Mouse (Mus musculus) CH12.LX (cell line): ENCODE results near the gene Tmprss6. TPM values are rescaled to one million over a fixed set of nuclear protein-coding genes. Genes with fewer than 3 reads are reported as not detected.

Experiments used
- DNase-seq: peaks from one replicate; pipeline ENCODE4 v3.0.0-alpha.2; 2013; ENCODE audit errors: extremely low read depth
- H3K27ac ChIP-seq: 2 replicates; pipeline ENCODE4 v1.5.1; 2012; ENCODE audit warnings: low read depth, mild to moderate bottlenecking, control low read depth, moderate library complexity; ENCODE audit not compliant: insufficient read depth
- H3K27me3 ChIP-seq: replicated peaks from 2 replicates; pipeline ENCODE3; 2012; ENCODE audit warnings: inconsistent platforms
- H3K36me3 ChIP-seq, 2 experiments: replicated peaks in 1 of 2; 2 replicates each; pipeline versions ENCODE3 to v1.6.1; 2012; ENCODE audit warnings: inconsistent platforms in 1 of 2, low read length in 1 of 2, mild to moderate bottlenecking in 1 of 2, mixed read lengths in 1 of 2, moderate library complexity in 1 of 2; ENCODE audit not compliant: control insufficient read depth in 1 of 2, insufficient read depth in 1 of 2
- H3K4me1 ChIP-seq, 2 experiments: 2 replicates each; pipeline ENCODE4 v1.6.1; 2012; ENCODE audit warnings: inconsistent platforms in 1 of 2, moderate library complexity in 1 of 2; ENCODE audit not compliant: insufficient read depth in 2 of 2, control insufficient read depth in 1 of 2
- H3K4me2 ChIP-seq: 2 replicates; pipeline ENCODE4 v1.6.1; 2012; ENCODE audit warnings: low read depth, mild to moderate bottlenecking, control low read depth; ENCODE audit not compliant: poor library complexity, insufficient read depth, severe bottlenecking
- H3K4me3 ChIP-seq, 3 experiments: fragments of 150-350 bp in 1 of 3; sonication (generic) in 1 of 3; replicated peaks in 1 of 3; 2 replicates each; pipeline versions ENCODE3 to v1.5.1; 2011 to 2012; ENCODE audit warnings: low read depth in 2 of 3, low read length in 2 of 3, mild to moderate bottlenecking in 2 of 3, moderate library complexity in 2 of 3, control low read depth in 1 of 3, improper control_type of control experiment in 1 of 3, inconsistent platforms in 1 of 3, mixed read lengths in 1 of 3; ENCODE audit not compliant: poor library complexity in 1 of 3
- H3K79me2 ChIP-seq: replicated peaks from 2 replicates; pipeline ENCODE4 v1.6.1; 2012; ENCODE audit warnings: mild to moderate bottlenecking, moderate library complexity; ENCODE audit not compliant: control insufficient read depth, poor library complexity, insufficient read depth, severe bottlenecking; ENCODE audit errors: extremely low read depth
- H3K9ac ChIP-seq: 2 replicates; pipeline ENCODE4 v1.6.1; 2012; ENCODE audit warnings: low read depth, mild to moderate bottlenecking, control low read depth, moderate library complexity; ENCODE audit not compliant: insufficient read depth
- H3K9me3 ChIP-seq: replicated peaks from 2 replicates; pipeline ENCODE3; 2012; ENCODE audit warnings: low read length, inconsistent platforms, mixed read lengths
- BHLHE40 ChIP-seq: IDR thresholded peaks from 2 replicates; pipeline ENCODE4 v1.6.1; 2011; ENCODE audit warnings: mild to moderate bottlenecking, low read depth, low read length, improper control_type of control experiment
- CHD1 ChIP-seq: IDR thresholded peaks from 2 replicates; pipeline ENCODE4 v1.6.1; 2012; ENCODE audit warnings: low read depth, low read length, improper control_type of control experiment, inconsistent platforms
- CHD2 ChIP-seq: IDR thresholded peaks from 2 replicates; pipeline ENCODE4 v1.6.1; 2011; ENCODE audit warnings: low read length, improper control_type of control experiment
- CTCF ChIP-seq, 2 experiments: IDR thresholded peaks in 1 of 2; conservative IDR thresholded peaks in 1 of 2; 2 replicates each; pipeline ENCODE4 v1.5.1; 2011 to 2012; ENCODE audit warnings: low read depth in 2 of 2, low read length in 2 of 2, improper control_type of control experiment in 1 of 2, inconsistent platforms in 1 of 2, mild to moderate bottlenecking in 1 of 2, moderate library complexity in 1 of 2
- ELF1 ChIP-seq: IDR thresholded peaks from 2 replicates; pipeline ENCODE4 v1.6.1; 2014; ENCODE audit warnings: low read depth, mild to moderate bottlenecking, inconsistent platforms, low read length, improper control_type of control experiment
- EP300 ChIP-seq: IDR thresholded peaks from 2 replicates; pipeline ENCODE4 v1.6.1; 2011; ENCODE audit warnings: low read length, improper control_type of control experiment
- GABPA ChIP-seq: IDR thresholded peaks from 2 replicates; pipeline ENCODE4 v1.6.1; 2012; ENCODE audit warnings: low read depth, low read length, improper control_type of control experiment, inconsistent platforms; ENCODE audit not compliant: insufficient replicate concordance
- IRF4 ChIP-seq: IDR thresholded peaks from 2 replicates; pipeline ENCODE4 v1.6.1; 2014; ENCODE audit warnings: low read depth, mild to moderate bottlenecking, inconsistent platforms, low read length, improper control_type of control experiment
- JUN ChIP-seq: IDR thresholded peaks from 2 replicates; pipeline ENCODE4 v1.6.1; 2011; ENCODE audit warnings: low read depth, mild to moderate bottlenecking, low read length, improper control_type of control experiment, moderate library complexity; ENCODE audit not compliant: insufficient read depth
- JUND ChIP-seq: conservative IDR thresholded peaks from 2 replicates; pipeline ENCODE4 v1.6.1; 2011; ENCODE audit warnings: low read depth, low read length, improper control_type of control experiment
- MAFK ChIP-seq: IDR thresholded peaks from 2 replicates; pipeline ENCODE4 v1.6.1; 2011; ENCODE audit warnings: low read length, improper control_type of control experiment; ENCODE audit not compliant: insufficient replicate concordance
- MAZ ChIP-seq: IDR thresholded peaks from 2 replicates; pipeline ENCODE4 v1.6.1; 2012; ENCODE audit warnings: low read depth, mild to moderate bottlenecking, inconsistent platforms, low read length, improper control_type of control experiment, moderate library complexity
- MEF2A ChIP-seq: IDR thresholded peaks from 2 replicates; pipeline ENCODE4 v1.6.1; 2014; ENCODE audit warnings: low read depth, mild to moderate bottlenecking, inconsistent platforms, low read length, improper control_type of control experiment, borderline replicate concordance
- MXI1 ChIP-seq: IDR thresholded peaks from 2 replicates; pipeline ENCODE4 v1.6.1; 2011; ENCODE audit warnings: mild to moderate bottlenecking, low read depth, low read length, improper control_type of control experiment
- MYC ChIP-seq: IDR thresholded peaks from 2 replicates; pipeline ENCODE4 v1.6.1; 2011; ENCODE audit warnings: low read depth, mild to moderate bottlenecking, improper control_type of control experiment, low read length
- NELFE ChIP-seq: IDR thresholded peaks from 2 replicates; pipeline ENCODE4 v1.6.1; 2011; ENCODE audit warnings: low read depth, low read length, improper control_type of control experiment
- NRF1 ChIP-seq: IDR thresholded peaks from 2 replicates; pipeline ENCODE4 v1.6.1; 2014; ENCODE audit warnings: low read depth, mild to moderate bottlenecking, inconsistent platforms, low read length, improper control_type of control experiment, moderate library complexity
- PAX5 ChIP-seq: IDR thresholded peaks from 2 replicates; pipeline ENCODE4 v1.6.1; 2012; ENCODE audit warnings: low read length, inconsistent platforms, mixed read lengths
- POLR2A ChIP-seq: IDR thresholded peaks from 2 replicates; pipeline ENCODE4 v1.6.1; 2011; ENCODE audit warnings: low read depth, mild to moderate bottlenecking, improper control_type of control experiment, low read length
- POLR2AphosphoS2 ChIP-seq: IDR thresholded peaks from 2 replicates; pipeline ENCODE4 v1.6.1; 2011; ENCODE audit warnings: low read depth, low read length, improper control_type of control experiment
- RAD21 ChIP-seq: IDR thresholded peaks from 2 replicates; pipeline ENCODE4 v1.6.1; 2011; ENCODE audit warnings: low read depth, mild to moderate bottlenecking, low read length, improper control_type of control experiment, moderate library complexity
- RCOR1 ChIP-seq: conservative IDR thresholded peaks from 2 replicates; pipeline ENCODE4 v1.6.1; 2012; ENCODE audit warnings: low read depth, mild to moderate bottlenecking, inconsistent platforms, low read length, improper control_type of control experiment
- SIN3A ChIP-seq: IDR thresholded peaks from 2 replicates; pipeline ENCODE4 v1.6.1; 2012; ENCODE audit warnings: low read length, improper control_type of control experiment, inconsistent platforms
- SMC3 ChIP-seq: IDR thresholded peaks from 2 replicates; pipeline ENCODE4 v1.6.1; 2011; ENCODE audit warnings: low read depth, low read length, improper control_type of control experiment
- TCF12 ChIP-seq: IDR thresholded peaks from 2 replicates; pipeline ENCODE4 v1.6.1; 2014; ENCODE audit warnings: low read depth, mild to moderate bottlenecking, inconsistent platforms, low read length, improper control_type of control experiment
- UBTF ChIP-seq: IDR thresholded peaks from 2 replicates; pipeline ENCODE4 v1.6.1; 2012; ENCODE audit warnings: low read depth, mild to moderate bottlenecking, inconsistent platforms, low read length, improper control_type of control experiment, moderate library complexity
- USF1 ChIP-seq: IDR thresholded peaks from 2 replicates; pipeline ENCODE4 v1.6.1; 2014; ENCODE audit warnings: low read depth, mild to moderate bottlenecking, inconsistent platforms, low read length, improper control_type of control experiment
- ZC3H11A ChIP-seq: IDR thresholded peaks from 2 replicates; pipeline ENCODE4 v1.6.1; 2012; ENCODE audit warnings: low read depth, mild to moderate bottlenecking, inconsistent platforms, low read length, improper control_type of control experiment
- ZMIZ1 ChIP-seq: IDR thresholded peaks from 2 replicates; pipeline ENCODE4 v1.6.1; 2012; ENCODE audit warnings: low read depth, mild to moderate bottlenecking, inconsistent platforms, low read length, improper control_type of control experiment
- ZNF384 ChIP-seq: IDR thresholded peaks from 2 replicates; pipeline ENCODE4 v1.6.1; 2012; ENCODE audit warnings: low read depth, low read length, improper control_type of control experiment, inconsistent platforms
- dilution Hi-C: fragments of 300-500 bp; cut with MboI; formaldehyde crosslinking; loops from 2 replicates; pipeline ENCODE4 v1.14.3; 2020; ENCODE audit warnings: low sequenced_read_pairs; ENCODE audit not compliant: extremely low pct_unique_long_range_greater_than_20kb, extremely low pct_ligation_motif_present
- in situ Hi-C: fragments of 300-500 bp; cut with MboI; formaldehyde crosslinking; loops from 3 replicates; pipeline ENCODE4 v1.14.3; 2019; ENCODE audit warnings: low sequenced_read_pairs, low pct_ligation_motif_present, low pct_unique_long_range_greater_than_20kb, mixed read lengths
- polyA plus RNA-seq: library from polyadenylated mRNA; unstranded; fragments of >175 nt; gene quantifications from 2 replicates; pipeline ENCODE4 v1.2.1, GENCODE M21; 2012; ENCODE audit warnings: low read depth; ENCODE audit not compliant: insufficient read length
- total RNA-seq, 2 experiments: library from RNA; depleted of rRNA; stranded (reverse); fragments of 300-350 nt in 1 of 2; fragments of >200 nt in 1 of 2; gene quantifications; 2 replicates each; pipeline ENCODE4 v1.2.3; 2012 to 2014

Tmprss6 gene
- total and polyA plus RNA-seq, 3 experiments = 0.24 to 0.54 (median 0.34) TPM

GRCm38 (mm10) chr15:78511951-78512350 lies 43.5 kb upstream of the Tmprss6 start:
- no peak for TF ChIP-seq CHD1
- TF ChIP-seq IRF4 = peak; percentile 33; the same call in 1 of the 2 replicates
- TF ChIP-seq POLR2AphosphoS2 = no peak
- no peak for TF ChIP-seq ELF1
- no peak for TF ChIP-seq CTCF (conservative IDR thresholded peaks at IDR 0.05 in 1 of 2, IDR thresholded peaks at IDR 0.05 in 1 of 2; ENCODE audit: low read depth in 2 of 2, low read length in 2 of 2)
- no peak for TF ChIP-seq USF1
- TF ChIP-seq EP300 = peak; percentile 23; the same call in 1 of the 2 replicates
- no peak for TF ChIP-seq UBTF
- 0 out of 2 replicates have a peak, but pooled peaks have one; percentile 16 for TF ChIP-seq MEF2A
- no peak; the same call in 1 of the 2 replicates for TF ChIP-seq MXI1
- TF ChIP-seq TCF12 = peak; percentile 84
- TF ChIP-seq NRF1 = no peak
- no peak for TF ChIP-seq GABPA
- no peak for TF ChIP-seq JUND
- no peak for TF ChIP-seq JUN
- TF ChIP-seq BHLHE40 = peak; percentile 47
- no peak; the same call in 1 of the 2 replicates for TF ChIP-seq POLR2A
- in situ Hi-C loops (loop anchor here (5.0 kb wide), 1 partner anchor 65 kb away; no protein-coding TSS in a partner anchor), dilution Hi-C loops (no loop called here)
- no peaks in the 10 kb centered on the region for H3K36me3 ChIP-seq
- no peaks in the 10 kb centered on the region for H3K27me3 ChIP-seq
- peak overlapping the region; percentile 54; the same call in 1 of the 2 replicates for H3K9ac ChIP-seq
- H3K4me2 ChIP-seq = no peak overlapping the region
- H3K27ac ChIP-seq = peak overlapping the region; percentile 36; the same call in 1 of the 2 replicates
- no peaks in the 10 kb centered on the region for H3K79me2 ChIP-seq
- H3K9me3 ChIP-seq = no peaks in the 10 kb centered on the region
- H3K4me1 ChIP-seq = peaks cover 39 to 83% of the 10 kb centered on the region in 2 experiments
- DNase-seq = no peak
- H3K4me3 ChIP-seq = no peak overlapping the region

DNA sequence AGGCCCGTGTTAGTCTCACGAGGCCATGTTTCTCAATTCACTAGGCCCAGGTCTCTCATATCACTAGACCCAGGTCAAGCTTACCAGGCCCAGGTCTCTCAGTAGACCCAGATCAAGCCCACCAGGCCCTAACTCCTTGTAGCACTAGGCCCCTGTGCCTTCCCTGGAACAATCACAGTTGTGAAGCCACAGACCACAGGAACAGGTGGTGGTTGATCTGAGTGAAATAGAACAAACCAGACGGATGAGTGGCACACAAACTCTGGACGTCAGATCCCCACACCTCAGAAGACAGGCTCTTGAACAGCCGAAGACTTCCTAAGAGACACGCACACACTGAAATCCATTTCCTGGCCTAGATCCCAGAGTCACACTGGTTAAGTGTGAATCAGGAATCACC lies 42.3 kb upstream of the Tmprss6 start:
- no peaks in the 10 kb centered on the region for H3K27me3 ChIP-seq
- no peaks in the 10 kb centered on the region for H3K9me3 ChIP-seq
- peak overlapping the region; percentile 54 for H3K9ac ChIP-seq
- H3K4me2 ChIP-seq = peak overlapping the region; percentile 54
- peak overlapping the region in 1 of 3 experiments; percentile 6 for H3K4me3 ChIP-seq
- dilution Hi-C loops = no loop called here
- DNase-seq = peak; percentile 69
- no peaks in the 10 kb centered on the region for H3K79me2 ChIP-seq
- H3K4me1 ChIP-seq = peaks cover 32 to 75% of the 10 kb centered on the region in 2 experiments
- peak overlapping the region; percentile 97 for H3K27ac ChIP-seq
- in situ Hi-C loops = loop anchor here (5.0 kb wide), 1 partner anchor 63 kb away; no protein-coding TSS in a partner anchor
- no peaks in the 10 kb centered on the region for H3K36me3 ChIP-seq
- TF ChIP-seq ELF1 = no peak
- no peak; the same call in 1 of the 2 replicates for TF ChIP-seq POLR2A
- TF ChIP-seq RCOR1 = no peak
- no peak for TF ChIP-seq USF1
- peak; percentile 64; the same call in 1 of the 2 replicates for TF ChIP-seq BHLHE40
- TF ChIP-seq JUN = no peak
- TF ChIP-seq NRF1 = no peak
- TF ChIP-seq ZNF384 = no peak
- TF ChIP-seq MAFK = no peak
- no peak for TF ChIP-seq SIN3A
- no peak for TF ChIP-seq PAX5
- no peak for TF ChIP-seq MYC
- TF ChIP-seq NELFE = 0 out of 2 replicates have a peak, but pooled peaks have one; percentile 21
- no peak for TF ChIP-seq MEF2A
- no peak for TF ChIP-seq ZMIZ1
- TF ChIP-seq GABPA = no peak
- TF ChIP-seq ZC3H11A = no peak
- TF ChIP-seq UBTF = no peak
- TF ChIP-seq EP300 = peak; percentile 38; the same call in 1 of the 2 replicates
- no peak for TF ChIP-seq POLR2AphosphoS2
- peak; percentile 32; the same call in 1 of the 2 replicates for TF ChIP-seq TCF12
- no peak for TF ChIP-seq SMC3
- TF ChIP-seq MAZ = no peak
- TF ChIP-seq RAD21 = no peak
- TF ChIP-seq MXI1 = no peak
- TF ChIP-seq CHD2 = no peak
